Mouse (Mus musculus) lung, postnatal 4 days (tissue): Measurements from ENCODE around the gene Gm9008.
"Not testable (repeated sequence)": the region's sequence is repeated elsewhere in the genome, so short reads cannot be mapped to it uniquely, and the experiment has no call there.

Source experiments
- DNase-seq, 2 experiments: peaks; one replicate each; pipeline ENCODE4 v3.0.0; 2021

Gene Gm9008

DNA sequence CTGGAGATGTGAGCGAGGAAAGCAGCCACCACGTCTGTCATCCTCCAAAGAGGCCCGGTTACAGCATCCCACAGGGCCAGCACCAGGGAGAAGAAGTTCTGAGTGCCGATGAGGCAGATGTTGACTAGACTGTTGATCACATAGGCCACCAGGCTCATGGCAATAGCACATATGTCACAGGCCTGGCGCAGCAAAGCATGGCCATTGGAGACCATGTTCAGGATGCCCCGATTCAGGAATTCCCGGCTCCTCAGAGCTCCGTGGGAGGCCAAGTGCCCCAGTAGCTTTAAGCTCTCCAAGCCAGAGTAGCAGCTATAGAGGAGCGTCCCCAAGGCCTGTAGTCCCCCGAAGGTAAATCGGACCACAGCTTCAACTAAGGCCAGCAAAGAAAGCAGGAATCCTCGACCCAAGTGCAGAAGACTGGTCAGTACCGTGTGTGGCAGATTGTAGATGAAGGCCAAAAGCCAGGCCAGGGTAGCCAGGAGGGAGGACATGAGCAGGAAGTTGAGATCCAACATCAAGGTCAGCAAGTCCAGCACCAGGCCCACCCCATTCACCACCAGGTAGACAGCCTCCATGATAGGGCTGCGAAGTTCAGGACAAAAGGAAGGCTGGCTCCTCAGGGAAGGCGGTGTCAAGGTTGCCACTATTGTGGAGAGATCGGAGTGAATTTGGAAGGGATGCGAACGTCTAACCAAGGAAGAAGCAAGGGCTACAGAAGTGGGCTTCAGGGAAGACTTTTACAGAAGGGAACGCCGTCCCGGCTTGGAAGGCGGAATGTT lies at the start of gene Gm9008:
TSS of gene Gm9008 (minus strand) at position 731 of the 782 bp plus-strand sequence.
- not testable (repeated sequence) for DNase-seq

DNA sequence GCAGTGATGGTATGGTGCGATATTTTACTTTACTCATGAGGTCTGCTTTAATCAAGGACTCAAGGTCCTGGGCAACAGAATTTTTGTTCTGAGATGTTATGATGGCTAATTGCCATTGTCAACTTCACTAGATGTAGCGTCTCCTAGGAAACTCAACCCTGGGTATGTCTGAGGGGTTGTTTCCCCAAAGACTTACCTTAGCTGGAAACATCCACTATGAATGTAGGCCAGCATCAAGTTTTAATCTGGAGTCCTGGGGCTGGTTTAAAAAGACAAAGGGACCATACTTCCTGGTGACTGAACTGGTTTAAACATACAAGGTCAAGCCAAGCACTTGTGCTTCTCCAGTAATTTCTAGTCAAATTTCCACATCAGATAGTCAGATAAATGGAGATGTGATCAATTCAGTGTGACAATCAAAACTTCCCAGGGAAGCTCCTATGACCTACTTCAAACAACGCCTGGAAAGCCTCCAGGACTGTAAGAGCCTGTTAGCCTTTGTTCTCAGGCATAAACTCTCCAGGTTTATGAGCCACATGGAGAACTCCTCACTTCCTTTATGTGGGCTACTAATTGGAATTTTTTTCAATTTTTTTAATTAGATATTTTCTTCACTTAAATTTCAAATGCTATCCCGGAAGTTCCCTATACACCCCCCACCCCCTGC lies 24.5 kb upstream of the Gm9008 start:
- no peak for DNase-seq

DNA sequence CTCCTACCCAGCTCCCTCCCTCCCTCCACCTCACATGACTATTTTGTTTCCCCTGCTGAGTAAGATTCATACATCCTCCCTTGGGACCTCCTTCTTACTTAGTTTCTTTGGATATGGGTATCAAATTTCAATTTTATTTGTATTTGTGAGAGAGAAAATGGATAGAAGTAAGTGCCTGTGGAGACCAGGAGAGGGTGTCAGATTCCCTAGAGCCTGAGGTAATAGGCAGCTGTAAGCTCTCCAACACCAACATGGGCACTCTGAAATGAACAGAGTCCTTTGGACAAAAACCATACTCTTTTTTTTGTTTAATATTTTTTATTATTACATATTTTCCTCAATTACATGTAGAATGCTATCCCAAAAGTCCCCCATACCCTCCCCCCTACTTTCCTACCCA lies 12.6 kb upstream of the Gm9008 start:
- DNase-seq, result no peak

DNA sequence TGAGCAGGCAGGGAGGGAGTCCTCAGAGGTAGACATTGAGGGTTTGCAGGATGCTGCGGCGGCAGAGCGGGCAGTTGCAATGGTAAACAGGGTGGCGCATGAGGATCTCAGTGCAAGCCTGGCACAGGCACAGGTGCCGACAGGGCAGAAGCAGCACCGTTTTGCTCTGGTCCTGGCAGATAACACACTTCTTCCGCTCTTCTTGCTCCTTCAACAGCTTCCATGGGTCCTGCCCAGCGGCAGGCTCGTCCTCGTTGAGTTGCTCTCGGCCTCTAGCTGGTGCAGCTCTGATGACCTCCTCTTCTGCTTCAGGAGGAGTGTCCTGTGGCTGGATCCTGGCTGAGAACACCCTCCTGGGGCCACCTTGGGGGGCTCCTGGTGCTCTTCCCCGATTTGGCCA lies 1.2 kb downstream of the Gm9008 start:
- not testable (repeated sequence) for DNase-seq

DNA sequence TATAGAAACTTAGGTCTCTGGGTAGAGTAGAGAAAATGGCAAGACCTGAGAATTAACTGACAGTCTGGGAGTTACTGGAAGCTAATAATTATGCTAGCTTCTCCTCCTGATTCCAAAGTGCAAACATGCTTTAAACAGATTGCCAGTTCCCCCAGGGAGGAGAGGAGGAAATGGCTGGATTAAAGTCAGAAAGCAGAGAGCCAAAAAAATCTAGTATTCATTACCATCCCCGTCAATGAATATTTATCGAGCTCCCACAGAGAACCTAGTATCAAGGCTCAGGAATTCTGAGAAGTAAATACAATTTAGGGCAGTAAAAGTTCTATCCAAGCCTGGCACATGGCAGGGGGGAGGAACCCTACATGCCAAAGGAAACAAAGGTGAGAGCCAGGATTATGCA lies 29.4 kb downstream of the Gm9008 start:
- DNase-seq, result no peak
